Mouse (Mus musculus) neural tube, embryonic 13.5 days (tissue): ENCODE measurements around the gene Tns3. TPM values are rescaled to one million over a fixed set of nuclear protein-coding genes. Genes with fewer than 3 reads are reported as not detected.

Experiments used
- ATAC-seq: fragments of 200-750 bp; cut with Nextera tagmentation; 2 replicates; pipeline ENCODE4 v1.8.0; 2017; ENCODE audit warnings: low read depth, mild to moderate bottlenecking, moderate TSS enrichment, moderate library complexity
- H3K27ac ChIP-seq: fragments of 300-500 bp; sonication (generic); replicated peaks from 2 replicates; pipeline ENCODE4 v1.5.1; 2015; ENCODE audit warnings: moderate library complexity, mild to moderate bottlenecking, inconsistent platforms
- H3K27me3 ChIP-seq: fragments of 300-500 bp; sonication (generic); 2 replicates; pipeline ENCODE4 v1.6.1; 2015; ENCODE audit warnings: mild to moderate bottlenecking, inconsistent platforms
- H3K36me3 ChIP-seq: fragments of 300-500 bp; sonication (generic); 2 replicates; pipeline ENCODE4 v1.6.1; 2015; ENCODE audit warnings: mild to moderate bottlenecking, inconsistent platforms
- H3K4me1 ChIP-seq: fragments of 300-500 bp; sonication (generic); replicated peaks from 2 replicates; pipeline ENCODE4 v1.6.1; 2015; ENCODE audit warnings: inconsistent platforms
- H3K4me2 ChIP-seq: fragments of 300-500 bp; sonication (generic); 2 replicates; pipeline ENCODE4 v1.6.1; 2015; ENCODE audit warnings: inconsistent platforms, mild to moderate bottlenecking, moderate library complexity
- H3K4me3 ChIP-seq: fragments of 300-500 bp; sonication (generic); 2 replicates; pipeline ENCODE4 v1.5.1; 2015; ENCODE audit warnings: mild to moderate bottlenecking, inconsistent platforms
- H3K9ac ChIP-seq: fragments of 300-500 bp; sonication (generic); 2 replicates; pipeline ENCODE4 v1.6.1; 2015; ENCODE audit warnings: moderate library complexity, mild to moderate bottlenecking, inconsistent platforms
- H3K9me3 ChIP-seq: fragments of 300-500 bp; sonication (generic); 2 replicates; pipeline ENCODE4 v1.6.1; 2016; ENCODE audit warnings: inconsistent platforms
- WGBS: fragments of 180-500 bp; shearing (Covaris S2); methylation state at CpG from one replicate; pipeline ENCODE4 v1.1.7; 2015; 5-methylcytosine and 5-hydroxymethylcytosine counted together
- polyA plus RNA-seq: library from polyadenylated mRNA; unstranded; fragments of >200 nt; fragmentation: Nextera tagmentation; extraction: Ambion mirVana; gene quantifications from 2 replicates; pipeline ENCODE4 v1.2.1, GENCODE M21; 2015

Tns3 gene
- polyA plus RNA-seq, 1 experiment from 2014 or later = 7.9 TPM

- Histone ChIP-seq H3K4me3 (no peak overlapping the region), H3K4me1 (peaks cover 45% of the 10 kb centered on the region), H3K4me2 (no peak overlapping the region), H3K9ac (no peak overlapping the region), H3K36me3 (no peaks in the 10 kb centered on the region), H3K27ac (peak overlapping the region; percentile 25), H3K9me3 (no peaks in the 10 kb centered on the region), H3K27me3 (peaks cover 18% of the 10 kb centered on the region)
- WGBS = 37% methylated on average over 6 of the region's 6 CpGs
- ATAC-seq = 0 out of 2 replicates have a peak, but pooled peaks have one; percentile 11
These were observed 5.3 kb downstream of the Tns3 start for GRCm38 (mm10) chr11:8659061-8659460.

DNA sequence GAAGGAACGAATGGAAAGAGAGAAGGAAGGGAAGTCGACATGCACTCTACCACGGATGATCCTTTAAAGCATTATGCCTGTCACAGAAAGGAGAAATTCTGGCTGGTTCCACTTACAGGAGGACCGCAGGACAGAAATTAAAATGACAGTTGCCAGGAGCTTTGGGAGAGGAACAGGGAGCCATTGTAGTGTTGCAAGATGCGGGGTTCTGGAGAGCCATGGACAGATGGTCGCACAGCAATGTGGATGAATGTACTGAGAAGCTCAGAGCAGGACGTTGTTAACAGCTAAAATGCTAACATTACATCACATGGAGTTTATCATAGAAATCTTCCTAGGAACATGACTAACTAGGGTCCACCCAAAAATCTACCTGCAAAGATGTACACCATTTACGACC is 6.8 kb downstream of the Tns3 start:
- Histone ChIP-seq H3K4me3 (no peak overlapping the region), H3K4me2 (no peak overlapping the region), H3K27ac (no peak overlapping the region), H3K36me3 (no peaks in the 10 kb centered on the region), H3K4me1 (peaks cover 53% of the 10 kb centered on the region), H3K27me3 (peaks cover 5% of the 10 kb centered on the region), H3K9ac (no peak overlapping the region), H3K9me3 (no peaks in the 10 kb centered on the region)
- WGBS = 85% methylated on average over 8 of the region's 8 CpGs
- ATAC-seq = no peak

GRCm38 (mm10) chr11:8656448-8657393 is 7.6 kb downstream of the Tns3 start:
- peak overlapping the region; percentile 52; the same call in 1 of the 2 replicates for H3K27ac ChIP-seq
- no peak overlapping the region for H3K4me2 ChIP-seq
- 0 out of 2 replicates have a peak, but pooled peaks have one; percentile 29 for ATAC-seq
- WGBS = 61% methylated on average over 12 of the region's 12 CpGs
- no peaks in the 10 kb centered on the region; the same call in 1 of the 2 replicates for H3K27me3 ChIP-seq
- no peaks in the 10 kb centered on the region for H3K36me3 ChIP-seq
- no peak overlapping the region for H3K4me3 ChIP-seq
- no peaks in the 10 kb centered on the region for H3K9me3 ChIP-seq
- H3K4me1 ChIP-seq = peaks cover 61% of the 10 kb centered on the region
- H3K9ac ChIP-seq = 0 out of 2 replicates have a peak overlapping the region, but pooled peaks have one; percentile 26

DNA sequence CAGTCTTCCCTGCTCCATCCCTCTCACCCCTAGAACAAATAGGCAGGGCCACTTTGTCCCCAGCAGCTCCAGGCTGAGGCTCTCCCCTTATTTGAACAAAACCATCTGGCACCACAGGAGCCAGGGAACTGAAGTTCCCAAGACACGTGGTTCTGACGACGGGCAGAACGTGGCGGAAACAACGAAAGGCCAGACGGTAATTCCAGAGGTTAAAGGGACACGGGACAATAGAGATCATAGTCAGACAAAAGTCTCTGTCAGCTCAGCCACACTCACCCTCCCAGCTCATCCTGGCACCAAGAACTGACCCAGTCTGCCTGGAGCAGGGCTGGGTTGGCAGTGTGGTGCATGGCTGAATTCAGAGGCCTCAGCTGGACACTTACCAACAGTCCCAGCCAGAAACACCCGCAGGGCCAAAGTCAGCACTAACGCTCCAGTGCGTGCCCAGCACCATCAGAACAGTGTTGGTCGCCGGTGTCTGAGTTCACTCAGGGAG is 10.5 kb downstream of the Tns3 start:
- no peak overlapping the region for H3K4me3 ChIP-seq
- no peak overlapping the region for H3K4me2 ChIP-seq
- H3K9me3 ChIP-seq = no peaks in the 10 kb centered on the region
- WGBS = 37% methylated on average over 13 of the region's 13 CpGs
- H3K4me1 ChIP-seq = peaks cover 63% of the 10 kb centered on the region
- no peak overlapping the region for H3K9ac ChIP-seq
- 0 out of 2 replicates have a peak, but pooled peaks have one; percentile 15 for ATAC-seq
- H3K27ac ChIP-seq = peak overlapping the region; percentile 49; the same call in 1 of the 2 replicates
- no peaks in the 10 kb centered on the region for H3K27me3 ChIP-seq
- H3K36me3 ChIP-seq = no peaks in the 10 kb centered on the region

- 0 out of 2 replicates have a peak overlapping the region, but pooled peaks have one; percentile 49 for H3K27ac ChIP-seq
- H3K36me3 ChIP-seq = no peaks in the 10 kb centered on the region
- H3K27me3 ChIP-seq = no peaks in the 10 kb centered on the region
- no peaks in the 10 kb centered on the region for H3K9me3 ChIP-seq
- no peak overlapping the region for H3K9ac ChIP-seq
- H3K4me2 ChIP-seq = no peak overlapping the region
- no peak overlapping the region for H3K4me3 ChIP-seq
- ATAC-seq = no peak
- WGBS = 39% methylated on average over 10 of the region's 10 CpGs
- H3K4me1 ChIP-seq = peaks cover 59% of the 10 kb centered on the region
These were observed 11.3 kb downstream of the Tns3 start for GRCm38 (mm10) chr11:8652792-8653645.

GRCm38 (mm10) chr11:8652116-8652714 is 12.1 kb downstream of the Tns3 start:
- Histone ChIP-seq H3K9me3 (no peaks in the 10 kb centered on the region), H3K27me3 (no peaks in the 10 kb centered on the region), H3K27ac (peak overlapping the region; percentile 20; the same call in 1 of the 2 replicates), H3K36me3 (no peaks in the 10 kb centered on the region), H3K4me1 (peaks cover 53% of the 10 kb centered on the region), H3K9ac (no peak overlapping the region), H3K4me3 (no peak overlapping the region), H3K4me2 (no peak overlapping the region)
- no peak for ATAC-seq
- 73% methylated on average over 10 of the region's 10 CpGs for WGBS

GRCm38 (mm10) chr11:8651448-8652035 is 12.8 kb downstream of the Tns3 start:
- no peaks in the 10 kb centered on the region for H3K9me3 ChIP-seq
- H3K4me2 ChIP-seq = no peak overlapping the region
- WGBS = 86% methylated on average over 10 of the region's 10 CpGs
- no peak for ATAC-seq
- peaks cover 47% of the 10 kb centered on the region for H3K4me1 ChIP-seq
- H3K9ac ChIP-seq = no peak overlapping the region
- no peaks in the 10 kb centered on the region for H3K36me3 ChIP-seq
- H3K27ac ChIP-seq = no peak overlapping the region
- H3K4me3 ChIP-seq = no peak overlapping the region
- no peaks in the 10 kb centered on the region for H3K27me3 ChIP-seq

GRCm38 (mm10) chr11:8645609-8646008 is 18.7 kb downstream of the Tns3 start:
- Histone ChIP-seq H3K27me3 (no peaks in the 10 kb centered on the region), H3K4me3 (no peak overlapping the region), H3K4me2 (no peak overlapping the region), H3K9me3 (no peaks in the 10 kb centered on the region), H3K27ac (no peak overlapping the region), H3K36me3 (no peaks in the 10 kb centered on the region), H3K4me1 (peaks cover 14% of the 10 kb centered on the region), H3K9ac (no peak overlapping the region)
- 82% methylated on average over 3 of the region's 3 CpGs for WGBS
- no peak for ATAC-seq

GRCm38 (mm10) chr11:8644272-8644671 is 20.1 kb downstream of the Tns3 start:
- H3K4me3 ChIP-seq = no peak overlapping the region
- no peaks in the 10 kb centered on the region for H3K9me3 ChIP-seq
- no peaks in the 10 kb centered on the region for H3K36me3 ChIP-seq
- no peak overlapping the region for H3K4me2 ChIP-seq
- H3K4me1 ChIP-seq = peaks cover 5% of the 10 kb centered on the region
- H3K9ac ChIP-seq = no peak overlapping the region
- no peak overlapping the region for H3K27ac ChIP-seq
- ATAC-seq = no peak
- 91% methylated on average over 2 of the region's 2 CpGs for WGBS
- H3K27me3 ChIP-seq = no peaks in the 10 kb centered on the region

- Histone ChIP-seq H3K9ac (no peak overlapping the region), H3K4me3 (no peak overlapping the region), H3K27me3 (no peaks in the 10 kb centered on the region), H3K27ac (no peak overlapping the region), H3K4me2 (no peak overlapping the region), H3K36me3 (no peaks in the 10 kb centered on the region), H3K9me3 (no peaks in the 10 kb centered on the region), H3K4me1 (no peaks in the 10 kb centered on the region)
- ATAC-seq = no peak
- 28% methylated on average over 10 of the region's 10 CpGs for WGBS
These were observed 22.6 kb downstream of the Tns3 start for GRCm38 (mm10) chr11:8641634-8642277.

DNA sequence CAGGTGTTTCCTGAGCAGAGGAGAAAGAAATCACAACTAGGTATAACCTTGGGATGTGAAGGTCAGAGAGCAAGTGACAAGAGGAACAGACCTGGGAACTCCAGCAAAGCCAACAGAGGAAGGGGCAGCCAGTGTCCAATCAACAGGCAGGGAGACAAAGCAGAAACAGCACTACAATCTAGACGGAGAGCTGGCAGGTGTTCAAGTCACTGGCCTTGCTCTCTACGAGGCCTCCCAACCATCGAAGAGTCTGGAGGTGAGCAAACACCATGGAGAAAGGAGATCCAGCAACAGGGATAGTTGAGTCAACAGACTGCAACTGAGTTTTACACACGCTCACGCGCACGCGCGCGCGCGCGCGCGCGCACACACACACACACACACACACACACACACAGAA is 24.6 kb downstream of the Tns3 start:
- no peak for ATAC-seq
- Histone ChIP-seq H3K9me3 (no peaks in the 10 kb centered on the region), H3K27ac (no peak overlapping the region), H3K27me3 (no peaks in the 10 kb centered on the region), H3K9ac (no peak overlapping the region), H3K4me3 (no peak overlapping the region), H3K36me3 (no peaks in the 10 kb centered on the region), H3K4me2 (no peak overlapping the region), H3K4me1 (no peaks in the 10 kb centered on the region)
- 96% methylated on average over 16 of the region's 16 CpGs for WGBS
